ENCODE assay signal across 8 mouse cellular contexts in the genomic region with DNA sequence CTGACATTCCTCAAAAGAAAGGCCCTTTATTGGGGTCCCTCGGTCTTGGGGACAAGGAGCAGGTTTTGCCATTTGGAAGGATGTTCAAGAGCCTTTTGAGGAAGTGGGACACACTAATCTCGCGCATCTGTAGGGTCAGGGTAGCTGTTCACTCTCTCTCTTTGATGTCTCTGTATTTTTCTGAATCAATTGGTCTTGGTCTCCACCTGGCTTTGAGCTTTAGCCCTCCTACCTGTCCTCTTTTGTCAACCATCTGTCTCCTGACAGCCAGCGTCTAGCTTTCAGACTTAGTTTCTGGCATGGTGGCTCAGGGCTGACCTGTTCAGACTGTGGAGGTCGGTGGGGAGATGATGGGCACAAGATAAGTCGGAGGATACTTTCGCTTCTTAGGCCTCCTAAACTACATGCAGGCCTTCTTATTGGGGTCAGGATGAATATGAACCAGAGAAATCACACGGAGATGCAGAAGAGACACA. TPM values are rescaled to one million over a fixed set of nuclear protein-coding genes. Genes with fewer than 3 reads are reported as not detected.
A peak's percentile ranks its signal among the peaks of the same experiment; 100 is the strongest.
DNase-seq lines count a peak whose midpoint lies in the region; ATAC-seq lines count a peak whose summit lies in the region.

No protein-coding gene starts in this region.

- H3K4me3 ChIP-seq in kidney, embryonic 14.5 days (ENCODE audit: low read length) = peak overlapping the region; percentile 76
- peak overlapping the region; percentile 62 for H3K4me3 ChIP-seq in brown adipose tissue, adult 24 weeks (ENCODE audit: insufficient read depth, low read depth, low read length)
- H3K4me3 ChIP-seq in hindbrain, embryonic 14.5 days (replicated peaks; ENCODE audit: low read length) = peak overlapping the region; percentile 85
- H3K4me3 ChIP-seq in midbrain, embryonic 16.5 days (ENCODE audit: low read depth, low read length) = peak overlapping the region; percentile 91

- H3K9me3 ChIP-seq in kidney, embryonic 14.5 days (ENCODE audit: control insufficient read depth, low read length) = no peaks in the 10 kb centered on the region
- no peaks in the 10 kb centered on the region for H3K9me3 ChIP-seq in hindbrain, embryonic 14.5 days (ENCODE audit: control insufficient read depth, low read length)
- H3K9me3 ChIP-seq in midbrain, embryonic 16.5 days (replicated peaks; ENCODE audit: control insufficient read depth, low read length, poor library complexity, severe bottlenecking) = no peaks in the 10 kb centered on the region

- no peak for ATAC-seq in kidney, embryonic 14.5 days (ENCODE audit: low FRiP score, low TSS enrichment)
- no peak for ATAC-seq in hindbrain, embryonic 14.5 days (ENCODE audit: low FRiP score)
- no peak for ATAC-seq in midbrain, embryonic 16.5 days

- peak overlapping the region; percentile 2; the same call in 1 of the 2 replicates for H3K9ac ChIP-seq in kidney, embryonic 14.5 days (ENCODE audit: low read depth, low read length)
- peak overlapping the region; percentile 88 for H3K9ac ChIP-seq in hindbrain, embryonic 14.5 days
- H3K9ac ChIP-seq in midbrain, embryonic 16.5 days (ENCODE audit: low read depth, low read length) = peak overlapping the region; percentile 47

- intact Hi-C loops in left cerebral cortex, postnatal 36 days (cut with DNase I) = no loop called here

- no peak for DNase-seq in kidney, adult 9 months
- DNase-seq in hindbrain, embryonic 14.5 days (ENCODE audit: low spot score) = no peak
- DNase-seq in embryo, embryonic 9.5 days (ENCODE audit: extremely low spot score) = no peak
- DNase-seq in left cerebral cortex, postnatal 36 days (ENCODE audit: low spot score in 2 of 2) = no peak
- no peak for DNase-seq in layer of hippocampus, adult 8-10 months (ENCODE audit: low spot score in 2 of 2)

- no peaks in the 10 kb centered on the region for H3K36me3 ChIP-seq in kidney, embryonic 14.5 days (ENCODE audit: control insufficient read depth, insufficient read depth, low read length)
- H3K36me3 ChIP-seq in hindbrain, embryonic 14.5 days (replicated peaks; ENCODE audit: control insufficient read depth, insufficient read depth) = peaks cover 2% of the 10 kb centered on the region; the same call in 1 of the 2 replicates
- peaks cover under 1% of the 10 kb centered on the region; the same call in 1 of the 2 replicates for H3K36me3 ChIP-seq in midbrain, embryonic 16.5 days (ENCODE audit: control insufficient read depth, insufficient read depth, low read length)

- no peak overlapping the region for H3K27ac ChIP-seq in kidney, embryonic 14.5 days (ENCODE audit: low read depth, low read length)
- no peak overlapping the region for H3K27ac ChIP-seq in brown adipose tissue, adult 24 weeks (replicated peaks; ENCODE audit: low read depth, low read length)
- H3K27ac ChIP-seq in hindbrain, embryonic 14.5 days = 0 out of 2 replicates have a peak overlapping the region, but pooled peaks have one; percentile 23
- H3K27ac ChIP-seq in midbrain, embryonic 16.5 days (ENCODE audit: low read length) = peak overlapping the region; percentile 88

- H3K27me3 ChIP-seq in kidney, embryonic 14.5 days (ENCODE audit: control insufficient read depth, insufficient read depth, low read length) = 0 out of 2 replicates have a peak, but pooled peaks cover 3% of the 10 kb centered on the region
- no peaks in the 10 kb centered on the region for H3K27me3 ChIP-seq in hindbrain, embryonic 14.5 days (ENCODE audit: control insufficient read depth, insufficient read depth, low read length)
- no peaks in the 10 kb centered on the region for H3K27me3 ChIP-seq in midbrain, embryonic 16.5 days (ENCODE audit: control insufficient read depth, insufficient read depth, low read depth, low read length)

- H3K4me2 ChIP-seq in kidney, embryonic 14.5 days (replicated peaks; ENCODE audit: low read depth, low read length) = peak overlapping the region; percentile 90
- H3K4me2 ChIP-seq in hindbrain, embryonic 14.5 days (replicated peaks) = peak overlapping the region; percentile 68
- peak overlapping the region; percentile 57 for H3K4me2 ChIP-seq in midbrain, embryonic 16.5 days (ENCODE audit: low read length)

- peaks cover 16% of the 10 kb centered on the region; the same call in 1 of the 2 replicates for H3K4me1 ChIP-seq in kidney, embryonic 14.5 days (ENCODE audit: control insufficient read depth, insufficient read depth, low read length)
- H3K4me1 ChIP-seq in brown adipose tissue, adult 24 weeks (ENCODE audit: control insufficient read depth, insufficient read depth, insufficient read length, low read length) = peaks cover 4% of the 10 kb centered on the region; the same call in 1 of the 2 replicates
- peaks cover 29% of the 10 kb centered on the region for H3K4me1 ChIP-seq in hindbrain, embryonic 14.5 days (replicated peaks; ENCODE audit: control insufficient read depth, insufficient read depth, low read length)
- H3K4me1 ChIP-seq in midbrain, embryonic 16.5 days (ENCODE audit: control insufficient read depth, insufficient read depth, low read length) = peaks cover 28% of the 10 kb centered on the region

- WGBS in kidney, embryonic 14.5 days = 18% methylated on average over 8 of the region's 8 CpGs
- 9% methylated on average over 8 of the region's 8 CpGs for WGBS in hindbrain, embryonic 14.5 days
- 9% methylated on average over 8 of the region's 8 CpGs for WGBS in midbrain, embryonic 16.5 days

RNA-seq across cellular contexts. Expression of a gene that starts 0.7 kb away (rescaled TPM):
- 5.3 and 5.8 TPM in 2 replicates for polyA plus RNA-seq in kidney, embryonic 14.5 days (2014; fragmentation: Nextera tagmentation; extraction: Ambion mirVana)
- polyA plus RNA-seq in brown adipose tissue, adult 24 weeks (2012; ENCODE audit: insufficient read depth, insufficient read length, missing spikeins) = 1.5 and 2.6 TPM in 2 replicates
- 35.8 and 36.5 TPM in 2 replicates for polyA plus RNA-seq in hindbrain, embryonic 14.5 days (2014; fragmentation: Nextera tagmentation; extraction: Ambion mirVana)
- 18.9 and 20.9 TPM in 2 replicates for polyA plus RNA-seq in midbrain, embryonic 16.5 days (2015; fragmentation: Nextera tagmentation; extraction: Ambion mirVana)
- total RNA-seq in left cerebral cortex, postnatal 36 days (2021) = 10 to 100 TPM; 20.2 to 21.0 TPM
- 10 to 100 TPM; 27.1 to 36.4 (median 30.9) TPM for total RNA-seq in layer of hippocampus, adult 8-10 months (2022)

RNA-seq across cellular contexts. Expression of a gene that starts 17.4 kb away (rescaled TPM):
- 2.1 TPM in 2 replicates for polyA plus RNA-seq in kidney, embryonic 14.5 days (2014; fragmentation: Nextera tagmentation; extraction: Ambion mirVana)
- polyA plus RNA-seq in brown adipose tissue, adult 24 weeks (2012; ENCODE audit: insufficient read depth, insufficient read length, missing spikeins) = 2.7 and 2.8 TPM in 2 replicates
- polyA plus RNA-seq in hindbrain, embryonic 14.5 days (2014; fragmentation: Nextera tagmentation; extraction: Ambion mirVana) = 2.3 and 2.7 TPM in 2 replicates
- polyA plus RNA-seq in midbrain, embryonic 16.5 days (2015; fragmentation: Nextera tagmentation; extraction: Ambion mirVana) = 2.6 and 3.2 TPM in 2 replicates
- 1 to 10 TPM; 2.5 TPM for total RNA-seq in left cerebral cortex, postnatal 36 days (2021)
- 10 to 100 TPM in 1 of 4 experiments, 1 to 10 TPM in 3; 1.7 to 11.1 (median 5.4) TPM for total RNA-seq in layer of hippocampus, adult 8-10 months (2022)

RNA-seq across cellular contexts. Expression of a gene that starts 25.7 kb away (rescaled TPM):
- polyA plus RNA-seq in kidney, embryonic 14.5 days (2014; fragmentation: Nextera tagmentation; extraction: Ambion mirVana) = 6.9 and 9.1 TPM in 2 replicates
- polyA plus RNA-seq in brown adipose tissue, adult 24 weeks (2012; ENCODE audit: insufficient read depth, insufficient read length, missing spikeins) = 7.3 and 7.6 TPM in 2 replicates
- 34.0 and 35.7 TPM in 2 replicates for polyA plus RNA-seq in hindbrain, embryonic 14.5 days (2014; fragmentation: Nextera tagmentation; extraction: Ambion mirVana)
- polyA plus RNA-seq in midbrain, embryonic 16.5 days (2015; fragmentation: Nextera tagmentation; extraction: Ambion mirVana) = 53.8 and 57.6 TPM in 2 replicates
- 10 to 100 TPM; 16.3 to 18.4 TPM for total RNA-seq in left cerebral cortex, postnatal 36 days (2021)
- 10 to 100 TPM; 12.5 to 17.7 (median 13.4) TPM for total RNA-seq in layer of hippocampus, adult 8-10 months (2022)

RNA-seq across cellular contexts. Expression of a gene that starts 25.7 kb away (rescaled TPM):
- polyA plus RNA-seq in kidney, embryonic 14.5 days (2014; fragmentation: Nextera tagmentation; extraction: Ambion mirVana) = 69.6 and 84.7 TPM in 2 replicates
- polyA plus RNA-seq in brown adipose tissue, adult 24 weeks (2012; ENCODE audit: insufficient read depth, insufficient read length, missing spikeins) = 34.7 and 62.1 TPM in 2 replicates
- polyA plus RNA-seq in hindbrain, embryonic 14.5 days (2014; fragmentation: Nextera tagmentation; extraction: Ambion mirVana) = 71.4 and 82.4 TPM in 2 replicates
- 79.5 and 79.8 TPM in 2 replicates for polyA plus RNA-seq in midbrain, embryonic 16.5 days (2015; fragmentation: Nextera tagmentation; extraction: Ambion mirVana)
- 10 to 100 TPM; 46.1 to 46.4 TPM for total RNA-seq in left cerebral cortex, postnatal 36 days (2021)
- 10 to 100 TPM; 51.4 to 57.8 (median 54.9) TPM for total RNA-seq in layer of hippocampus, adult 8-10 months (2022)

RNA-seq across cellular contexts. Expression of a gene that starts 35.3 kb away (rescaled TPM):
- 1.5 and 1.7 TPM in 2 replicates for polyA plus RNA-seq in kidney, embryonic 14.5 days (2014; fragmentation: Nextera tagmentation; extraction: Ambion mirVana)
- polyA plus RNA-seq in brown adipose tissue, adult 24 weeks (2012; ENCODE audit: insufficient read depth, insufficient read length, missing spikeins) = 7.3 and 12.4 TPM in 2 replicates
- polyA plus RNA-seq in hindbrain, embryonic 14.5 days (2014; fragmentation: Nextera tagmentation; extraction: Ambion mirVana) = 0.61 and 1.7 TPM in 2 replicates
- 1.1 TPM in 2 replicates for polyA plus RNA-seq in midbrain, embryonic 16.5 days (2015; fragmentation: Nextera tagmentation; extraction: Ambion mirVana)
- total RNA-seq in left cerebral cortex, postnatal 36 days (2021) = under 1 TPM in 1 of 2 experiments, not detected in 1; 0.88 TPM
- total RNA-seq in layer of hippocampus, adult 8-10 months (2022) = under 1 TPM in 2 of 4 experiments, not detected in 2; 0.55 to 0.81 TPM

Comparison
In these comparisons a context has a peak if more than half of its experiments do, and no peak if none do; other contexts are left out.
1. H3K27ac ChIP-seq: peak in hindbrain, embryonic 14.5 days (single experiment) and midbrain, embryonic 16.5 days (single experiment); none in kidney, embryonic 14.5 days (single experiment) and brown adipose tissue, adult 24 weeks (single experiment).
2. H3K9ac ChIP-seq: peak in every context shown above with its lines; median percentile 88 in hindbrain, embryonic 14.5 days; 47 in midbrain, embryonic 16.5 days; 2 in kidney, embryonic 14.5 days.
3. Peak in every context shown above with its lines, with median percentiles within 50 percentile points of each other: H3K4me2 ChIP-seq and H3K4me3 ChIP-seq.